Mouse (Mus musculus): ENCODE data around the gene Cyp1b1. TPM values are rescaled to one million over a fixed set of nuclear protein-coding genes. Genes with fewer than 3 reads are reported as not detected.
A peak's percentile ranks its signal among the peaks of the same experiment; 100 is the strongest.

The Cyp1b1 gene
- polyA plus RNA-seq, 1 experiment from 2014 or later = 9.1 TPM

- Histone ChIP-seq H3K4me1 (ENCODE audit: control insufficient read depth, insufficient read depth, low read length) (0 out of 2 replicates have a peak, but pooled peaks cover 3% of the 10 kb centered on the region), H3K9ac (replicated peaks; ENCODE audit: low read depth, low read length) (no peak overlapping the region), H3K4me2 (replicated peaks; ENCODE audit: low read depth, low read length) (no peak overlapping the region), H3K27ac (ENCODE audit: low read length) (no peak overlapping the region), H3K36me3 (ENCODE audit: control insufficient read depth, insufficient read depth, low read length) (no peaks in the 10 kb centered on the region), H3K4me3 (ENCODE audit: low read depth, low read length) (no peak overlapping the region), H3K27me3 (ENCODE audit: control insufficient read depth, insufficient read depth, low read length) (no peaks in the 10 kb centered on the region), H3K9me3 (ENCODE audit: control insufficient read depth, low read depth, low read length) (peaks cover 4% of the 10 kb centered on the region; the same call in 1 of the 2 replicates)
- 42% methylated on average over 13 of the region's 13 CpGs for WGBS
- ATAC-seq (ENCODE audit: insufficient number of reproducible peaks, insufficient read depth, low FRiP score, low read depth) = no peak
Observed at GRCm38 (mm10) chr17:79745051-79745731, 30.3 kb upstream of the Cyp1b1 start.

DNA sequence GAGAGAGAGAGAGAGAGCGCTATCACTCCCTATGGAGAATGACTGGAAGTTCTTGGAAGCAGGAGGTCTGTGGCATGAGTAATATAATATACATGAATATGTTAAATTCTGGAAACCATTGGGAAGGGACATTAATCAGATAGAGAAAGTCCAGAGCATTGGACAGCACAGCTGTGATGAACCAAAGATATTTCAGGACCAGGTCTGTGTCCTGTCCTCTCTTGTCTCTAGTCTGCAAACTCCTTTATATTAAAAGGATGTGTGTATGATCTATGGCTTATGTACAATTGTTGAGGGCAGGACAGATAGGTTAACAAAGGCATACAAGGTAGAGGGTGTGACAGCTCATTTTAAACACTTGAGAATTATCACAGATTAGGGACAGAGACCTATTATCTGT lies 28.6 kb upstream of the Cyp1b1 start:
- 82% methylated on average over 1 of the region's 1 CpGs for WGBS
- Histone ChIP-seq H3K9ac (replicated peaks; ENCODE audit: low read depth, low read length) (no peak overlapping the region), H3K4me2 (replicated peaks; ENCODE audit: low read depth, low read length) (no peak overlapping the region), H3K4me1 (ENCODE audit: control insufficient read depth, insufficient read depth, low read length) (peaks cover 11% of the 10 kb centered on the region; the same call in 1 of the 2 replicates), H3K9me3 (ENCODE audit: control insufficient read depth, low read depth, low read length) (no peaks in the 10 kb centered on the region; the same call in 1 of the 2 replicates), H3K36me3 (ENCODE audit: control insufficient read depth, insufficient read depth, low read length) (no peaks in the 10 kb centered on the region), H3K4me3 (ENCODE audit: low read depth, low read length) (no peak overlapping the region), H3K27me3 (ENCODE audit: control insufficient read depth, insufficient read depth, low read length) (no peaks in the 10 kb centered on the region), H3K27ac (ENCODE audit: low read length) (no peak overlapping the region)
- no peak for ATAC-seq (ENCODE audit: insufficient number of reproducible peaks, insufficient read depth, low FRiP score, low read depth)

DNA sequence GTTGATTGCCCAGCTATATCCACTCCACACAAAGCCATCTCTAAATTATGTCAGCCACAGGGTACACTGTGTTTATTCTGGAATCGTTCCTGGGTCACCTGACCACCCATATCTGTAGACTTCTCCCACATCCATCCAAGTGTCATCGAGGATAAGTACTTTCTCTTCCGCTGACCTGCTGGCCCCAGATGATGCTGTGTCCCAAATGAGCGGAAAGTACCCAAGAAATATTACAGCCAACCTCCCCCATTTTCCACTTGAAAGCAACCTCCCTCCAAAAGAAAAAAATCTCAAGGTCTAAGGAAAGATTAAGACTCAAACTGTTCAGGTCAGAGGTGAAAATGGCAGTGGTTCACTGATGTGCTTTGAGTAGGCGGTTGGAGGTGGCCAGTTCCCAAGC lies 27.8 kb upstream of the Cyp1b1 start:
- Histone ChIP-seq H3K9ac (replicated peaks; ENCODE audit: low read depth, low read length) (no peak overlapping the region), H3K4me2 (replicated peaks; ENCODE audit: low read depth, low read length) (no peak overlapping the region), H3K27me3 (ENCODE audit: control insufficient read depth, insufficient read depth, low read length) (no peaks in the 10 kb centered on the region), H3K27ac (ENCODE audit: low read length) (no peak overlapping the region), H3K9me3 (ENCODE audit: control insufficient read depth, low read depth, low read length) (no peaks in the 10 kb centered on the region; the same call in 1 of the 2 replicates), H3K36me3 (ENCODE audit: control insufficient read depth, insufficient read depth, low read length) (no peaks in the 10 kb centered on the region), H3K4me3 (ENCODE audit: low read depth, low read length) (no peak overlapping the region), H3K4me1 (ENCODE audit: control insufficient read depth, insufficient read depth, low read length) (peaks cover 16% of the 10 kb centered on the region; the same call in 1 of the 2 replicates)
- WGBS = 58% methylated on average over 5 of the region's 5 CpGs
- ATAC-seq (ENCODE audit: insufficient number of reproducible peaks, insufficient read depth, low FRiP score, low read depth) = no peak

GRCm38 (mm10) chr17:79738847-79739498 lies 24.1 kb upstream of the Cyp1b1 start:
- no peaks in the 10 kb centered on the region for H3K9me3 ChIP-seq (ENCODE audit: control insufficient read depth, low read depth, low read length)
- peaks cover 13% of the 10 kb centered on the region; the same call in 1 of the 2 replicates for H3K4me1 ChIP-seq (ENCODE audit: control insufficient read depth, insufficient read depth, low read length)
- no peaks in the 10 kb centered on the region for H3K36me3 ChIP-seq (ENCODE audit: control insufficient read depth, insufficient read depth, low read length)
- 42% methylated on average over 5 of the region's 5 CpGs for WGBS
- no peak overlapping the region for H3K4me2 ChIP-seq (replicated peaks; ENCODE audit: low read depth, low read length)
- no peak overlapping the region for H3K4me3 ChIP-seq (ENCODE audit: low read depth, low read length)
- ATAC-seq (ENCODE audit: insufficient number of reproducible peaks, insufficient read depth, low FRiP score, low read depth) = peak; percentile 37; the same call in 1 of the 2 replicates
- H3K27ac ChIP-seq (ENCODE audit: low read length) = no peak overlapping the region
- H3K27me3 ChIP-seq (ENCODE audit: control insufficient read depth, insufficient read depth, low read length) = no peaks in the 10 kb centered on the region
- H3K9ac ChIP-seq (replicated peaks; ENCODE audit: low read depth, low read length) = no peak overlapping the region

- Histone ChIP-seq H3K9ac (replicated peaks; ENCODE audit: low read depth, low read length) (no peak overlapping the region), H3K36me3 (ENCODE audit: control insufficient read depth, insufficient read depth, low read length) (no peaks in the 10 kb centered on the region), H3K4me2 (replicated peaks; ENCODE audit: low read depth, low read length) (no peak overlapping the region), H3K4me1 (ENCODE audit: control insufficient read depth, insufficient read depth, low read length) (peaks cover 13% of the 10 kb centered on the region; the same call in 1 of the 2 replicates), H3K4me3 (ENCODE audit: low read depth, low read length) (no peak overlapping the region), H3K27ac (ENCODE audit: low read length) (no peak overlapping the region), H3K27me3 (ENCODE audit: control insufficient read depth, insufficient read depth, low read length) (no peaks in the 10 kb centered on the region), H3K9me3 (ENCODE audit: control insufficient read depth, low read depth, low read length) (no peaks in the 10 kb centered on the region)
- WGBS = 78% methylated on average over 3 of the region's 3 CpGs
- no peak for ATAC-seq (ENCODE audit: insufficient number of reproducible peaks, insufficient read depth, low FRiP score, low read depth)
Observed at GRCm38 (mm10) chr17:79737598-79737997, 22.7 kb upstream of the Cyp1b1 start.

DNA sequence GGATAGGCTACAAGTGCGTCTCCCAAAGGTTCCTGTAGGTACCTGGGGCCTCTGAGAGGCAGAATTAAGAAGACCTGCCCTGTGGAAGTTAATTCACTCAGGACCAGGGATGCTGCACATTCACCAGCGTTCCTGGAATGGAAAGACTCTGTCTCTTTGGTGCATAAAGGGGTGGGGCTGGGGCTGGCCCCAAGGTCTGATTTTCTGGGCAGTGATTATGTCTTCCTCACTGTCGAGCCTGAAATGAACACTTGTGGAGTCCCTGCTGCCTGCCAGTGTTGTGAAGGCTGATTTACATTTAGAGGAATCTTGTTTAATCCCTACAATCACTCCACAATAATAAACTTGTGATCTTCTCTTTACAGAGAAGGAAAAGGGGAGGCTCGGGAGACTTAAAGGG lies 18.2 kb upstream of the Cyp1b1 start:
- peaks cover 15% of the 10 kb centered on the region for H3K4me1 ChIP-seq (ENCODE audit: control insufficient read depth, insufficient read depth, low read length)
- no peaks in the 10 kb centered on the region for H3K27me3 ChIP-seq (ENCODE audit: control insufficient read depth, insufficient read depth, low read length)
- no peaks in the 10 kb centered on the region for H3K9me3 ChIP-seq (ENCODE audit: control insufficient read depth, low read depth, low read length)
- no peak overlapping the region for H3K4me3 ChIP-seq (ENCODE audit: low read depth, low read length)
- no peaks in the 10 kb centered on the region for H3K36me3 ChIP-seq (ENCODE audit: control insufficient read depth, insufficient read depth, low read length)
- no peak overlapping the region for H3K27ac ChIP-seq (ENCODE audit: low read length)
- H3K9ac ChIP-seq (replicated peaks; ENCODE audit: low read depth, low read length) = no peak overlapping the region
- 50% methylated on average over 4 of the region's 4 CpGs for WGBS
- no peak overlapping the region for H3K4me2 ChIP-seq (replicated peaks; ENCODE audit: low read depth, low read length)
- ATAC-seq (ENCODE audit: insufficient number of reproducible peaks, insufficient read depth, low FRiP score, low read depth) = no peak

DNA sequence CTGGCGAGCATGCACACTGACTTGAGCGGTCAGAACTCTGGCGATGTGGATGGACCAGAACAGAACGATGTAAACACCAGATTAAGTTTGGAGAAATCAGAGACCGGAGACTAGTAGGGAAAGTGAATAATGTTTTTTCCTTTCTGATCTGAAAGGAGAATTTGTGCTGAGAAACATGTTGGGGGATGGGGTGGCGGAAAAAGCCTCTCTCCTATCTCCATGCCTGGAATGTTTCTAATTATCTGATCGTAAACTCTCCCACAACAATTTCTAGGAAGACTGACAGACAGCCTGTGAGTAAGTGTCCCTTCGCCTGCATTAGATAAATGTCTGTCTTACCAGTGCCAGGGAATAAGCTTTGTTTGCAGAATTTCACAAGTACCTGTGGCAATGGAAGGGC lies 16.1 kb upstream of the Cyp1b1 start:
- H3K4me3 ChIP-seq (ENCODE audit: low read depth, low read length) = no peak overlapping the region
- WGBS = 36% methylated on average over 8 of the region's 8 CpGs

DNA sequence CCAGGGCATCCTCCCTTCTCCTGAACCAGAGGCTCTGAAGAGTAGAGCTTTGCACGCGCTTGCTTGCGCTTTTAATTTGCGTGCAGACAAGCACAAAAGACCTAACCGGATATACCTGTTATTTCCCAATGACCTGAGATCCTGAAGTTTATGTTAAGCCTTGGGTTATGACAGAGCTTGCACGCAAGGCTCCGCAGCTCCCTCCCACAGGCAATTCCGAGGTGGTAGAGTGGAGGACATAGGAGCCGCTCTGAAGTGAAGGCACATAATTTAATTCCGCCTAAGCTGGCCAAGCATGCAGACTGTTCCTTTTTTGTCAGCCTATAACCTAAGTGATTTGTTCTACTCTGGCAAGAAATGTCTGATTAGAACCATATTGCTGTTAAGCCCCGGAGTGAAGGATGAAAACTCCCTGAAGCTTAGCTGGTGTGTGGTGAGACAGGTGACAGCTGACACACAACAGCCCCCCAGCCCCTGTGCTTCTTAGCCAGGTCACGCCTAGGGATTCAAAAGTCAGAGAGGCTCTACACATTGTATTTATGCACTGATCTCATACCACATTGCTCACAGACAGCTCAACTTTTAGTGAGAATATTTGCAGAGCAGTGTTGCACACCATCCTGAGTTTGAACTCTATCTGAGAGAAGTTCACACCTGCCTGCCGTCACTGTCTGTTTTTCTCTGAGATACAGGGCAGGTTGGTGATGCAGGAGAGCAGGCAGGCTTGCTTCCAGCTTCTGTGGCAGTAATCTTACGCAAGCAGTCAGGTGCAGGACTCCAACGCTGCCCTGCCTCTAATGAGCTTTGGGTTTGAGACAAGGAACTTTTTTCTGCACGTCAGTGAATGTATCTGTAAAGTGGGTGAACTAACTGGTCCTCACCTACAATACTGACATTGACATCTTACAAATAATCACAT lies 14.0 kb upstream of the Cyp1b1 start:
- Histone ChIP-seq H3K36me3 (ENCODE audit: control insufficient read depth, insufficient read depth, low read length) (no peaks in the 10 kb centered on the region), H3K9ac (replicated peaks; ENCODE audit: low read depth, low read length) (no peak overlapping the region), H3K9me3 (ENCODE audit: control insufficient read depth, low read depth, low read length) (no peaks in the 10 kb centered on the region), H3K4me2 (replicated peaks; ENCODE audit: low read depth, low read length) (peak overlapping the region; percentile 28), H3K4me1 (ENCODE audit: control insufficient read depth, insufficient read depth, low read length) (peaks cover 18% of the 10 kb centered on the region), H3K27me3 (ENCODE audit: control insufficient read depth, insufficient read depth, low read length) (no peaks in the 10 kb centered on the region), H3K27ac (ENCODE audit: low read length) (peak overlapping the region; percentile 52), H3K4me3 (ENCODE audit: low read depth, low read length) (0 out of 2 replicates have a peak overlapping the region, but pooled peaks have one; percentile 14)
- WGBS = 14% methylated on average over 16 of the region's 16 CpGs
- ATAC-seq (ENCODE audit: insufficient number of reproducible peaks, insufficient read depth, low FRiP score, low read depth) = peak; percentile 61; the same call in 1 of the 2 replicates

More for the DNA sequence above, 16.1 kb upstream of the Cyp1b1 start:
- Histone ChIP-seq H3K9ac (replicated peaks; ENCODE audit: low read depth, low read length) (no peak overlapping the region), H3K9me3 (ENCODE audit: control insufficient read depth, low read depth, low read length) (no peaks in the 10 kb centered on the region), H3K27ac (ENCODE audit: low read length) (no peak overlapping the region), H3K4me2 (replicated peaks; ENCODE audit: low read depth, low read length) (no peak overlapping the region), H3K36me3 (ENCODE audit: control insufficient read depth, insufficient read depth, low read length) (no peaks in the 10 kb centered on the region), H3K4me1 (ENCODE audit: control insufficient read depth, insufficient read depth, low read length) (peaks cover 18% of the 10 kb centered on the region), H3K27me3 (ENCODE audit: control insufficient read depth, insufficient read depth, low read length) (no peaks in the 10 kb centered on the region)
- ATAC-seq (ENCODE audit: insufficient number of reproducible peaks, insufficient read depth, low FRiP score, low read depth) = no peak

Data from stomach, embryonic 14.5 days (tissue).